In genomic region chr2:35729077-35730065, GRCm38 (mm10) we compare ENCODE assay signal across 8 mouse cellular contexts.
DNase-seq lines count a peak whose midpoint lies in the region; ATAC-seq lines count a peak whose summit lies in the region.

No protein-coding gene starts in this region.

- no peaks in the 10 kb centered on the region for H3K9me3 ChIP-seq in forebrain, embryonic 10.5 days
- peaks cover 12% of the 10 kb centered on the region for H3K9me3 ChIP-seq in megakaryocyte, embryonic 14.5 days

- peak; percentile 26 for ATAC-seq in frontal cortex, adult (ENCODE audit: low TSS enrichment)

- DNase-seq in frontal cortex, postnatal 25 days (ENCODE audit: low spot score in 2 of 2), result no peak
- peak; percentile 26 for DNase-seq in forebrain, embryonic 10.5 days (ENCODE audit: extremely low spot score, low spot score)
- DNase-seq in heart, postnatal 25 days (ENCODE audit: low spot score), result peak; percentile 68
- DNase-seq in kidney, postnatal 4 days, result peak; percentile 72 to 81
- peak; percentile 40 to 65 for DNase-seq in urinary bladder, postnatal 36 days (ENCODE audit: low spot score in 2 of 2)
- no peak for DNase-seq in thymus, postnatal 0 days (ENCODE audit: low spot score)

- H3K27ac ChIP-seq in forebrain, embryonic 10.5 days, result peak overlapping the region; percentile 77

- intact Hi-C loops in heart, postnatal 25 days (cut with DNase I), result loop anchor here (2.0 to 10.0 kb wide), 3 partner anchors 79 to 187 kb away; no protein-coding TSS in a partner anchor

- peaks cover 75% of the 10 kb centered on the region for H3K36me3 ChIP-seq in forebrain, embryonic 10.5 days (replicated peaks)
- H3K36me3 ChIP-seq in megakaryocyte, embryonic 14.5 days (replicated peaks; ENCODE audit: low read length), result peaks cover 31% of the 10 kb centered on the region

- 47% methylated on average over 16 of the region's 16 CpGs for WGBS in forebrain, embryonic 10.5 days

- H3K4me1 ChIP-seq in forebrain, embryonic 10.5 days, result peaks cover 31% of the 10 kb centered on the region
- H3K4me1 ChIP-seq in megakaryocyte, embryonic 14.5 days, result peaks cover 62% of the 10 kb centered on the region

- H3K27me3 ChIP-seq in forebrain, embryonic 10.5 days (ENCODE audit: poor library complexity, severe bottlenecking), result no peaks in the 10 kb centered on the region
- no peaks in the 10 kb centered on the region for H3K27me3 ChIP-seq in megakaryocyte, embryonic 14.5 days (replicated peaks)

- H3K4me3 ChIP-seq in forebrain, embryonic 10.5 days, result no peak overlapping the region
- peak overlapping the region; percentile 83 for H3K4me3 ChIP-seq in megakaryocyte, embryonic 14.5 days (replicated peaks)

Comparison
In these comparisons a context has a peak if more than half of its experiments do, and no peak if none do; other contexts are left out.
1. DNase-seq: peak in forebrain, embryonic 10.5 days (single experiment), heart, postnatal 25 days (single experiment), kidney, postnatal 4 days (2 of 2) and urinary bladder, postnatal 36 days (2 of 2); none in frontal cortex, postnatal 25 days (0 of 2) and thymus, postnatal 0 days (single experiment).